Mouse (Mus musculus): Measurements from ENCODE around the gene R3hcc1l. TPM values are rescaled to one million over a fixed set of nuclear protein-coding genes. Genes with fewer than 3 reads are reported as not detected.

Gene R3hcc1l
- total RNA-seq, 2 experiments from 2014 or later, result 14.5 to 16.4 TPM

GRCm38 (mm10) chr19:42595066-42595465 is 76.5 kb downstream of the R3hcc1l start:
- intact Hi-C loops (cut with DNase I), result loop anchor here (10.0 kb wide), 1 partner anchor 800 kb away; no protein-coding TSS in a partner anchor
- DNase-seq, result no peak

GRCm38 (mm10) chr19:42597286-42597685 is 78.7 kb downstream of the R3hcc1l start:
- intact Hi-C loops (cut with DNase I), result loop anchor here (10.0 kb wide), 1 partner anchor 798 kb away; no protein-coding TSS in a partner anchor
- DNase-seq, result no peak

GRCm38 (mm10) chr19:42597896-42598295 is 79.3 kb downstream of the R3hcc1l start:
- intact Hi-C loops (cut with DNase I), result loop anchor here (10.0 kb wide), 1 partner anchor 797 kb away; no protein-coding TSS in a partner anchor
- DNase-seq, result no peak

- DNase-seq, result no peak
- intact Hi-C loops (cut with DNase I), result loop anchor here (10.0 kb wide), 1 partner anchor 795 kb away; no protein-coding TSS in a partner anchor
These were observed 81.3 kb downstream of the R3hcc1l start for GRCm38 (mm10) chr19:42599891-42600290.

- DNase-seq, result no peak
- intact Hi-C loops (cut with DNase I), result no loop called here
These were observed 82.0 kb downstream of the R3hcc1l start for GRCm38 (mm10) chr19:42600591-42600990.

- intact Hi-C loops (cut with DNase I), result no loop called here
These were observed 82.9 kb downstream of the R3hcc1l start for GRCm38 (mm10) chr19:42601445-42601844.

GRCm38 (mm10) chr19:42602041-42602440 is 83.5 kb downstream of the R3hcc1l start:
- no peak for DNase-seq
- intact Hi-C loops (cut with DNase I), result no loop called here

More at GRCm38 (mm10) chr19:42601445-42601844, 82.9 kb downstream of the R3hcc1l start:
- DNase-seq, result peak; percentile 45

- no peak for DNase-seq
- intact Hi-C loops (cut with DNase I), result no loop called here
These were observed 84.0 kb downstream of the R3hcc1l start for GRCm38 (mm10) chr19:42602576-42602975.

GRCm38 (mm10) chr19:42608082-42608481 is 89.5 kb downstream of the R3hcc1l start:
- DNase-seq, result no peak
- intact Hi-C loops (cut with DNase I), result no loop called here

- intact Hi-C loops (cut with DNase I), result no loop called here
These were observed 91.2 kb downstream of the R3hcc1l start for GRCm38 (mm10) chr19:42609716-42610115.

GRCm38 (mm10) chr19:42611746-42612145 is 93.2 kb downstream of the R3hcc1l start:
- no peak for DNase-seq
- intact Hi-C loops (cut with DNase I), result no loop called here

More at GRCm38 (mm10) chr19:42609716-42610115, 91.2 kb downstream of the R3hcc1l start:
- DNase-seq, result no peak

- peak; percentile 27 for DNase-seq
- intact Hi-C loops (cut with DNase I), result no loop called here
These were observed 94.1 kb downstream of the R3hcc1l start, which contains the start of gene Loxl4 for GRCm38 (mm10) chr19:42612654-42613053. Gene Loxl4 (minus strand): TSS chr19:42612813.

- DNase-seq, result no peak
- intact Hi-C loops (cut with DNase I), result no loop called here
These were observed 94.6 kb downstream of the R3hcc1l start for GRCm38 (mm10) chr19:42613116-42613515.

- intact Hi-C loops (cut with DNase I), result no loop called here
- DNase-seq, result no peak
These were observed 95.2 kb downstream of the R3hcc1l start for GRCm38 (mm10) chr19:42613647-42614225.

GRCm38 (mm10) chr19:42628068-42628467 is 109.5 kb downstream of the R3hcc1l start:
- intact Hi-C loops (cut with DNase I), result no loop called here
- no peak for DNase-seq

- intact Hi-C loops (cut with DNase I), result no loop called here
- no peak for DNase-seq
These were observed 113.0 kb downstream of the R3hcc1l start for GRCm38 (mm10) chr19:42631541-42631961.

GRCm38 (mm10) chr19:42632301-42632700 is 113.7 kb downstream of the R3hcc1l start:
- intact Hi-C loops (cut with DNase I), result no loop called here
- DNase-seq, result no peak

- intact Hi-C loops (cut with DNase I), result no loop called here
These were observed 115.1 kb downstream of the R3hcc1l start for GRCm38 (mm10) chr19:42633650-42634049.

GRCm38 (mm10) chr19:42636631-42637030 is 118.1 kb downstream of the R3hcc1l start:
- intact Hi-C loops (cut with DNase I), result no loop called here
- DNase-seq, result no peak

More at GRCm38 (mm10) chr19:42633650-42634049, 115.1 kb downstream of the R3hcc1l start:
- no peak for DNase-seq

- intact Hi-C loops (cut with DNase I), result no loop called here
- peak; percentile 46 for DNase-seq
These were observed 120.3 kb downstream of the R3hcc1l start for GRCm38 (mm10) chr19:42638604-42639481.

- intact Hi-C loops (cut with DNase I), result no loop called here
- no peak for DNase-seq
These were observed 121.0 kb downstream of the R3hcc1l start for GRCm38 (mm10) chr19:42639544-42639943.
